Mouse (Mus musculus) forebrain, embryonic 13.5 days (tissue): ENCODE data around the gene Fam13a. TPM values are rescaled to one million over a fixed set of nuclear protein-coding genes. Genes with fewer than 3 reads are reported as not detected.
A peak's percentile ranks its signal among the peaks of the same experiment; 100 is the strongest.

Experiments used
- ATAC-seq: fragments of 200-750 bp; cut with Nextera tagmentation; 2 replicates; pipeline ENCODE4 v1.8.0; 2017
- H3K27ac ChIP-seq: fragments of 300-500 bp; sonication (generic); 2 replicates; pipeline ENCODE4 v1.5.1; 2015; ENCODE audit warnings: inconsistent platforms, mild to moderate bottlenecking, moderate library complexity
- H3K27me3 ChIP-seq: fragments of 300-500 bp; sonication (generic); 2 replicates; pipeline ENCODE4 v1.6.1; 2015; ENCODE audit warnings: mild to moderate bottlenecking, inconsistent platforms
- H3K36me3 ChIP-seq: fragments of 300-500 bp; sonication (generic); 2 replicates; pipeline ENCODE4 v1.6.1; 2015; ENCODE audit warnings: mild to moderate bottlenecking, inconsistent platforms; ENCODE audit not compliant: poor library complexity, severe bottlenecking
- H3K4me1 ChIP-seq: fragments of 300-500 bp; sonication (generic); 2 replicates; pipeline ENCODE4 v1.6.1; 2015; ENCODE audit warnings: inconsistent platforms
- H3K4me2 ChIP-seq: fragments of 300-500 bp; sonication (generic); 2 replicates; pipeline ENCODE4 v1.6.1; 2015; ENCODE audit warnings: inconsistent platforms, mild to moderate bottlenecking, moderate library complexity
- H3K4me3 ChIP-seq: fragments of 300-500 bp; sonication (generic); 2 replicates; pipeline ENCODE4 v1.5.1; 2015; ENCODE audit warnings: mild to moderate bottlenecking, inconsistent platforms
- H3K9ac ChIP-seq: fragments of 300-500 bp; sonication (generic); 2 replicates; pipeline ENCODE4 v1.6.1; 2015; ENCODE audit warnings: mild to moderate bottlenecking, inconsistent platforms
- H3K9me3 ChIP-seq: fragments of 300-500 bp; sonication (generic); replicated peaks from 2 replicates; pipeline ENCODE4 v1.6.1; 2016; ENCODE audit warnings: inconsistent platforms
- WGBS: fragments of 180-500 bp; shearing (Covaris S2); methylation state at CpG from one replicate; pipeline ENCODE4 v1.1.7; 2015; 5-methylcytosine and 5-hydroxymethylcytosine counted together
- polyA plus RNA-seq: library from polyadenylated mRNA; unstranded; fragments of >200 nt; fragmentation: Nextera tagmentation; extraction: Ambion mirVana; gene quantifications from 2 replicates; pipeline ENCODE4 v1.2.1, GENCODE M21; 2015

Gene Fam13a
- polyA plus RNA-seq, 1 experiment from 2014 or later: 6.6 TPM

- H3K27me3 ChIP-seq: no peaks in the 10 kb centered on the region
- H3K9ac ChIP-seq: peak overlapping the region; percentile 70; the same call in 1 of the 2 replicates
- H3K27ac ChIP-seq: no peak overlapping the region
- H3K4me2 ChIP-seq: peak overlapping the region; percentile 67
- peaks cover 5% of the 10 kb centered on the region for H3K4me1 ChIP-seq
- 36% methylated on average over 3 of the region's 3 CpGs for WGBS
- ATAC-seq: peak; percentile 14
- H3K36me3 ChIP-seq: no peaks in the 10 kb centered on the region
- H3K9me3 ChIP-seq: no peaks in the 10 kb centered on the region
- H3K4me3 ChIP-seq: peak overlapping the region; percentile 56
These were observed 457 bp upstream of the Fam13a start for GRCm38 (mm10) chr6:59024806-59025205.

DNA sequence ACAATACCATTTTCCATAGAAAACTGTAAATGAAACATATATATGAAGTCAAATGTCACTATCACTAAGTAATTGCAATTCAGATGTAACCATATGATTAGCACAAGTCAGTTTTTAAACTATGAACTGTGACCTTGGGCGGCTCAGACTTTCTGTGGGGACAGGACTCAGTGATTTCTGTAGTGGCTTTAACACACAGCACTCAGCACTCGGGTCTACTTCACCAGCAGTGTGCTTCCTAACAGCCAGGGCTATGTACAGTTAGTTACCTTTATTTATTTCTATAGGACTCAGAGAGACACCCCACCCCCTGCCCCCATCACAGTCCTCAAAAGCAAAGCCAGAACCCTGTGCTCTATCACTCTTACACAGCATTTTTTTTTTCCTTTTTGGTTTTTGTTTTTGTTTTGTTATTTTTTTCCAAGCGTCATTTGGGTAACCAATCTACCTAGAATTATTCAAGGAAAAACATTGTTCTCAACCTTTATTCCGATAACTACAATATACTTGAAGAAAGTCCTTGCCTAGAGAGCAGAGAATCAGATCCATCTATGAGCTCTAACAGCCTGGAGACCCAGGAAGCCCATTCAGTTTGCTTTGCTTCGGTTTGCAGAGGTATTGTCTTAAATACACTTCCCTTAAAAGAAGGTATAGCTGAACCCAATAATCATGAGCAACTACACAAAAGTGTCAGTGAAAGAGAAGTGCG lies 740 bp downstream of the Fam13a start:
- peak overlapping the region; percentile 67 for H3K4me2 ChIP-seq
- no peaks in the 10 kb centered on the region for H3K27me3 ChIP-seq
- no peaks in the 10 kb centered on the region for H3K9me3 ChIP-seq
- no peaks in the 10 kb centered on the region for H3K36me3 ChIP-seq
- H3K4me3 ChIP-seq: peak overlapping the region; percentile 56
- WGBS: 50% methylated on average over 6 of the region's 6 CpGs
- H3K9ac ChIP-seq: peak overlapping the region; percentile 70
- H3K27ac ChIP-seq: no peak overlapping the region
- peaks cover 5% of the 10 kb centered on the region for H3K4me1 ChIP-seq
- no peak; the same call in 1 of the 2 replicates for ATAC-seq

- Histone ChIP-seq H3K9me3 (no peaks in the 10 kb centered on the region), H3K4me1 (peaks cover 5% of the 10 kb centered on the region), H3K27ac (no peak overlapping the region), H3K27me3 (no peaks in the 10 kb centered on the region), H3K36me3 (no peaks in the 10 kb centered on the region), H3K4me3 (no peak overlapping the region), H3K9ac (no peak overlapping the region), H3K4me2 (peak overlapping the region; percentile 15; the same call in 1 of the 2 replicates)
- ATAC-seq: no peak
- WGBS: 84% methylated on average over 2 of the region's 2 CpGs
These were observed 1.7 kb downstream of the Fam13a start for GRCm38 (mm10) chr6:59022621-59023020.

DNA sequence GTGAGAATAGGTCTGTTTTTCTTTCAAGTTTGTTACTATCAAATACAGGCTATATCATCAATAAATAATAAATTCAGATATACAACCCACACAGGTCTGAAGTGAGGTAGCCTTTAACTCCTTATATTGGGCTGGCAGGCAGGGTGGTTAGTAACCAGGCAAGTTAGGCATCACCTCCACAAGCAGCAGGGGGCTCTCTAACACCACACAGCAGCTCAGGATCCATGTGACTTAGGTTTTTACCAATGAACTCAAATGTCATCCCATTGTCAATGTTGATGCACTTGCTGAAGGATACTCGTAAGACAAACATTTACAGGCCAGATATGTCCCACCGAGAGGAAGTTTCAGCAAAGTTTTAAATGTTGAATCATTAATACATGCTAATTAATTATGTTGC lies 4.0 kb downstream of the Fam13a start:
- Histone ChIP-seq H3K9me3 (no peaks in the 10 kb centered on the region), H3K36me3 (no peaks in the 10 kb centered on the region), H3K27me3 (no peaks in the 10 kb centered on the region), H3K4me3 (no peak overlapping the region), H3K4me2 (no peak overlapping the region), H3K27ac (no peak overlapping the region), H3K9ac (no peak overlapping the region), H3K4me1 (peaks cover 5% of the 10 kb centered on the region)
- ATAC-seq: no peak
- WGBS: 81% methylated on average over 2 of the region's 2 CpGs

- Histone ChIP-seq H3K4me2 (no peak overlapping the region), H3K4me1 (peaks cover 5% of the 10 kb centered on the region), H3K4me3 (no peak overlapping the region), H3K9me3 (no peaks in the 10 kb centered on the region), H3K9ac (no peak overlapping the region), H3K36me3 (no peaks in the 10 kb centered on the region), H3K27ac (no peak overlapping the region), H3K27me3 (no peaks in the 10 kb centered on the region)
- WGBS: 85% methylated on average over 1 of the region's 1 CpGs
- no peak for ATAC-seq
These were observed 4.5 kb downstream of the Fam13a start for GRCm38 (mm10) chr6:59019847-59020246.

GRCm38 (mm10) chr6:59016336-59016832 lies 8.0 kb downstream of the Fam13a start:
- WGBS: 76% methylated on average over 1 of the region's 1 CpGs
- Histone ChIP-seq H3K27me3 (no peaks in the 10 kb centered on the region), H3K4me2 (no peak overlapping the region), H3K4me3 (no peak overlapping the region), H3K36me3 (no peaks in the 10 kb centered on the region), H3K9me3 (no peaks in the 10 kb centered on the region), H3K9ac (no peak overlapping the region), H3K4me1 (no peaks in the 10 kb centered on the region), H3K27ac (no peak overlapping the region)
- peak; percentile 51; the same call in 1 of the 2 replicates for ATAC-seq

DNA sequence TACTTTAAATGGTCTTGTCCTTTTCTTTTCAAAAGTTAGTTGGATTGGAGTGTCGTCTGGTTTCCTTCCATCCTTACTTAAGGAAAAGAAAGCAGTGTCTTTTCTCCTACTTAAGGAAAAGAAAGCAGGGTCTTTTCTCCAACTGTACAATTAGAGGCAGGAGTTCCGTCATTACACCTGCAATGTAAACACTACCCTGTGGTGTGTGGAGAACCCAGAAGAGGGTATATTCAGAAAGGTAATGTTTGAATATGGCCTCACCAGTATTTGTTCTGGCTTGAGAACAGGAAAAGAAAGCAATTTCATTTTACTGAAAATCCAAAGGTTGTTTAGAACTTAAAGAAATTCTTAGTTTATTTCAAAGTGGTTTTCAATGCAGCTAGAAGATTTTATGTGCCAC lies 9.6 kb downstream of the Fam13a start:
- no peak overlapping the region for H3K4me3 ChIP-seq
- 77% methylated on average over 2 of the region's 2 CpGs for WGBS
- H3K27ac ChIP-seq: no peak overlapping the region
- H3K9me3 ChIP-seq: no peaks in the 10 kb centered on the region
- H3K36me3 ChIP-seq: no peaks in the 10 kb centered on the region
- no peak overlapping the region for H3K9ac ChIP-seq
- no peak overlapping the region for H3K4me2 ChIP-seq
- no peaks in the 10 kb centered on the region for H3K27me3 ChIP-seq
- ATAC-seq: no peak
- H3K4me1 ChIP-seq: no peaks in the 10 kb centered on the region

- no peaks in the 10 kb centered on the region for H3K4me1 ChIP-seq
- no peak overlapping the region for H3K4me3 ChIP-seq
- no peak overlapping the region for H3K4me2 ChIP-seq
- H3K9ac ChIP-seq: no peak overlapping the region
- H3K36me3 ChIP-seq: no peaks in the 10 kb centered on the region
- H3K27ac ChIP-seq: no peak overlapping the region
- H3K27me3 ChIP-seq: no peaks in the 10 kb centered on the region
- H3K9me3 ChIP-seq: no peaks in the 10 kb centered on the region
- no peak for ATAC-seq
- 79% methylated on average over 8 of the region's 8 CpGs for WGBS
These were observed 10.1 kb downstream of the Fam13a start for GRCm38 (mm10) chr6:59014088-59014759.

DNA sequence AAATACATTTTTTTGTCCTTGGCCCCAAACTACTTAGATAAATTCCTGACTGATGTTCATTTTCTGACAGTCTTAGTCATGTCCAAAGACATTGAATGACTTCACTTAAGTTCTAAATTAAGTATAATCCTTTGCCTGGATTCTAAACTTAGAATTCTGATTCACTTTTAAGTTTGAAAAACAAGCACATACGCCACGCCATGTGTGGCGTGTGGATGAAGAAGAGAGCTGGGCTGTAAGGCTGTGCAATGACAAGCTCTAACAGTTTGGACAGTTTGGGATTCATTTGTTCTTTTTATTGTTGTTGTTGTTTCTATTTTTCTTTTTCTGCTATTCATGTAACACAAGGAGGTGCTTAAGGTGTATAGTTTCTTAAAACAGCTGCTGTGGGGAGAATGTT lies 13.6 kb downstream of the Fam13a start:
- H3K27me3 ChIP-seq: no peaks in the 10 kb centered on the region
- no peak overlapping the region for H3K27ac ChIP-seq
- ATAC-seq: no peak
- H3K36me3 ChIP-seq: no peaks in the 10 kb centered on the region
- no peak overlapping the region for H3K4me3 ChIP-seq
- H3K4me1 ChIP-seq: no peaks in the 10 kb centered on the region
- no peak overlapping the region for H3K4me2 ChIP-seq
- 96% methylated on average over 3 of the region's 3 CpGs for WGBS
- H3K9me3 ChIP-seq: no peaks in the 10 kb centered on the region
- no peak overlapping the region for H3K9ac ChIP-seq

- Histone ChIP-seq H3K27me3 (no peaks in the 10 kb centered on the region), H3K9me3 (no peaks in the 10 kb centered on the region), H3K9ac (no peak overlapping the region), H3K4me2 (no peak overlapping the region), H3K27ac (no peak overlapping the region), H3K4me1 (no peaks in the 10 kb centered on the region), H3K4me3 (no peak overlapping the region), H3K36me3 (no peaks in the 10 kb centered on the region)
- ATAC-seq: no peak
- 95% methylated on average over 5 of the region's 5 CpGs for WGBS
These were observed 19.7 kb downstream of the Fam13a start for GRCm38 (mm10) chr6:59004630-59005029.

GRCm38 (mm10) chr6:58999044-58999453 lies 25.3 kb downstream of the Fam13a start:
- Histone ChIP-seq H3K4me1 (no peaks in the 10 kb centered on the region), H3K4me3 (no peak overlapping the region), H3K4me2 (no peak overlapping the region), H3K9me3 (no peaks in the 10 kb centered on the region), H3K27ac (no peak overlapping the region), H3K36me3 (no peaks in the 10 kb centered on the region), H3K9ac (no peak overlapping the region), H3K27me3 (no peaks in the 10 kb centered on the region)
- ATAC-seq: 0 out of 2 replicates have a peak, but pooled peaks have one; percentile 27
- 43% methylated on average over 4 of the region's 4 CpGs for WGBS

DNA sequence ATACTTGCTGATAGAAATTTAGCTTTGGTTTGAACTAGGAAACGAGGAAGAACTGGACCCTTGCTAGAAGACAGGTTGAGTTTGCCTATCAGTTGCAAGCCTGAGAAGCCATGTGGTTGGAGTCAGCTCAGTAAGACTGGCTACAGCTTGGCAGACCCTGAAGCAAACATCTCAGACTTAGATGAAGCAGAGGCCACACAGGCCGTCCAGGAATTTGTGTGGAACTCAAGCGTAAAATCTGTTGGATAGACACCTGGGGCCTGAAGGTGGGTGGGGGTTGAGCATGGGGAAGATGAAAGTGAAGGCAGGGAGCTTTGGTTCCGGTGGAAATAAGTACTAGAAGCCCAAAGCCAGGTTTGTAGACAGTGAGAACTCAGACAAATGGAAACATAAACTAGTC lies 25.8 kb downstream of the Fam13a start:
- no peaks in the 10 kb centered on the region for H3K36me3 ChIP-seq
- ATAC-seq: no peak
- H3K4me1 ChIP-seq: no peaks in the 10 kb centered on the region
- H3K4me3 ChIP-seq: no peak overlapping the region
- H3K27ac ChIP-seq: no peak overlapping the region
- H3K9ac ChIP-seq: no peak overlapping the region
- H3K27me3 ChIP-seq: no peaks in the 10 kb centered on the region
- WGBS: 54% methylated on average over 4 of the region's 4 CpGs
- no peaks in the 10 kb centered on the region for H3K9me3 ChIP-seq
- H3K4me2 ChIP-seq: no peak overlapping the region
